Mouse (Mus musculus): ENCODE measurements around the gene Kcnt1. TPM values are rescaled to one million over a fixed set of nuclear protein-coding genes. Genes with fewer than 3 reads are reported as not detected.

The Kcnt1 gene
- polyA plus RNA-seq, 1 experiment, result 36.1 TPM

- no peaks in the 10 kb centered on the region for H3K4me1 ChIP-seq (ENCODE audit: control insufficient read depth, insufficient read depth, low read length)
- H3K27ac ChIP-seq (ENCODE audit: insufficient read depth, low read depth, low read length), result no peak overlapping the region
- DNase-seq, result no peak
- no peaks in the 10 kb centered on the region for H3K27me3 ChIP-seq (replicated peaks; ENCODE audit: control insufficient read depth, insufficient read depth, low read length)
- no peak overlapping the region for H3K4me3 ChIP-seq (ENCODE audit: insufficient read depth, low read depth, low read length)
- 76% methylated on average over 2 of the region's 2 CpGs for WGBS
- TF ChIP-seq CTCF (conservative IDR thresholded peaks at IDR 0.05; ENCODE audit: insufficient read depth, insufficient read length, low read depth, low read length) (no peak), POLR2A (IDR thresholded peaks at IDR 0.05; ENCODE audit: low read depth, low read length) (no peak)
- H3K36me3 ChIP-seq (ENCODE audit: control insufficient read depth, insufficient read depth, low read length), result peaks cover 2% of the 10 kb centered on the region
Observed at GRCm38 (mm10) chr2:25943822-25944221, 80.3 kb downstream of the Kcnt1 start.

GRCm38 (mm10) chr2:25947950-25948349 lies 84.4 kb downstream of the Kcnt1 start:
- peaks cover 2% of the 10 kb centered on the region for H3K36me3 ChIP-seq (ENCODE audit: control insufficient read depth, insufficient read depth, low read length)
- no peaks in the 10 kb centered on the region for H3K4me1 ChIP-seq (ENCODE audit: control insufficient read depth, insufficient read depth, low read length)
- H3K27me3 ChIP-seq (replicated peaks; ENCODE audit: control insufficient read depth, insufficient read depth, low read length), result no peaks in the 10 kb centered on the region
- no peak overlapping the region for H3K27ac ChIP-seq (ENCODE audit: insufficient read depth, low read depth, low read length)
- TF ChIP-seq POLR2A (IDR thresholded peaks at IDR 0.05; ENCODE audit: low read depth, low read length) (no peak), CTCF (conservative IDR thresholded peaks at IDR 0.05; ENCODE audit: insufficient read depth, insufficient read length, low read depth, low read length) (peak; percentile 26; the same call in 1 of the 2 replicates)
- no peak overlapping the region for H3K4me3 ChIP-seq (ENCODE audit: insufficient read depth, low read depth, low read length)
- peak; percentile 27 for DNase-seq
- 79% methylated on average over 3 of the region's 3 CpGs for WGBS

GRCm38 (mm10) chr2:25949291-25949690 lies 85.8 kb downstream of the Kcnt1 start:
- Histone ChIP-seq H3K27me3 (replicated peaks; ENCODE audit: control insufficient read depth, insufficient read depth, low read length) (no peaks in the 10 kb centered on the region), H3K4me3 (ENCODE audit: insufficient read depth, low read depth, low read length) (no peak overlapping the region), H3K27ac (ENCODE audit: insufficient read depth, low read depth, low read length) (no peak overlapping the region), H3K36me3 (ENCODE audit: control insufficient read depth, insufficient read depth, low read length) (peaks cover under 1% of the 10 kb centered on the region), H3K4me1 (ENCODE audit: control insufficient read depth, insufficient read depth, low read length) (no peaks in the 10 kb centered on the region)
- WGBS, result 96% methylated on average over 3 of the region's 3 CpGs
- DNase-seq, result no peak
- TF ChIP-seq CTCF (conservative IDR thresholded peaks at IDR 0.05; ENCODE audit: insufficient read depth, insufficient read length, low read depth, low read length), result no peak
- no peak for TF ChIP-seq POLR2A (IDR thresholded peaks at IDR 0.05; ENCODE audit: low read depth, low read length)

Other genes with a start within 250 kb of the Kcnt1 start
- 0.03 TPM in 1 of 2 replicates, not detected in the other for gene Ccdc183, start 246.1 kb upstream of the Kcnt1 start, polyA plus RNA-seq (2012; rRNA removed)
- 37.7 and 43.2 TPM in 2 replicates for gene Tmem141, start 241.7 kb upstream of the Kcnt1 start, polyA plus RNA-seq (2012; rRNA removed)
- gene Fcna, start 235.7 kb upstream of the Kcnt1 start, polyA plus RNA-seq (2012; rRNA removed), result 1.7 and 3.4 TPM in 2 replicates
- gene Lcn8, start 210.6 kb upstream of the Kcnt1 start, polyA plus RNA-seq (2012; rRNA removed), result not detected in 2 replicates
- not detected in 2 replicates for gene Lcn5, start 205.8 kb upstream of the Kcnt1 start, polyA plus RNA-seq (2012; rRNA removed)
- gene Lcn6, start 186.9 kb upstream of the Kcnt1 start, polyA plus RNA-seq (2012; rRNA removed), result not detected in 2 replicates
- gene Lcn10, start 181.0 kb upstream of the Kcnt1 start, polyA plus RNA-seq (2012; rRNA removed), result not detected in 2 replicates
- gene Obp2a, start 163.7 kb upstream of the Kcnt1 start, polyA plus RNA-seq (2012; rRNA removed), result not detected in 2 replicates
- gene Bmyc, start 157.0 kb upstream of the Kcnt1 start, polyA plus RNA-seq (2012; rRNA removed), result 14.0 and 14.2 TPM in 2 replicates
- not detected in 2 replicates for gene Obp2b, start 126.7 kb upstream of the Kcnt1 start, polyA plus RNA-seq (2012; rRNA removed)
- gene Lcn3, start 98.2 kb upstream of the Kcnt1 start, polyA plus RNA-seq (2012; rRNA removed), result not detected in 2 replicates
- not detected in 2 replicates for gene Lcn11, start 86.7 kb upstream of the Kcnt1 start, polyA plus RNA-seq (2012; rRNA removed)
- gene Gm13539, start 81.5 kb upstream of the Kcnt1 start, polyA plus RNA-seq (2012; rRNA removed), result not detected in 2 replicates
- gene Glt6d1, start 47.9 kb upstream of the Kcnt1 start, polyA plus RNA-seq (2012; rRNA removed), result not detected in 2 replicates
- not detected in 2 replicates for gene Lcn9, start 40.6 kb upstream of the Kcnt1 start, polyA plus RNA-seq (2012; rRNA removed)
- gene Sohlh1, start 16.5 kb upstream of the Kcnt1 start, polyA plus RNA-seq (2012; rRNA removed), result 0.06 TPM in 1 of 2 replicates, not detected in the other
- 6.3 and 7.1 TPM in 2 replicates for gene Camsap1, start 119.5 kb downstream of the Kcnt1 start, polyA plus RNA-seq (2012; rRNA removed)
- 63.4 and 65.8 TPM in 2 replicates for gene Ubac1, start 158.0 kb downstream of the Kcnt1 start, polyA plus RNA-seq (2012; rRNA removed)

Measured in kidney, adult 2 months (tissue).